Mouse (Mus musculus): ENCODE data around the gene Fos. TPM values are rescaled to one million over a fixed set of nuclear protein-coding genes. Genes with fewer than 3 reads are reported as not detected.

Gene Fos
- polyA plus RNA-seq, 1 experiment from 2014 or later: 1.2 TPM

DNA sequence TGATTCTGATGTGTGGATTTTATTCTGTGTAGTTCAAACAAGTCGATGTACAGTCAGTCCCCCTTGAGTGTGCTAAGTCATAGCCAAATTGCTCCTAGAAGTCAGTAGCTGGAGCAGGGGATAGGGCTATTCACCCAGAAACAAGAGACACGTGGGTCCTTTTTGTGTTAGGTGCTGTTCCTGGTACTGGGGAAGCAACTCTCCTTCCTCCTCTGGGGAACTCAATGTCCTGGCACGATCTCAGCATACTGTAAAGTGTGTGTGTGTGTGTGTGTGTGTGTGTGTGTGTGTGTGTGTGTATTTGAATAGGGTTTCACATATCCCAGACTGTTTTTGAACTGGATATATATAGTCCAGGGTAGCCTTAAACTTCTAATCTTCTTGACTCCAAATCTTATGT, 8.8 kb upstream of the Fos start:
- Histone ChIP-seq H3K27me3 (replicated peaks) (no peaks in the 10 kb centered on the region), H3K4me2 (replicated peaks) (no peak overlapping the region), H3K4me3 (no peak overlapping the region), H3K4me1 (peaks cover 3% of the 10 kb centered on the region; the same call in 1 of the 2 replicates), H3K9me3 (no peaks in the 10 kb centered on the region), H3K36me3 (no peaks in the 10 kb centered on the region), H3K9ac (no peak overlapping the region), H3K27ac (no peak overlapping the region)
- ATAC-seq (ENCODE audit: low FRiP score, low read depth): no peak
- 42% methylated on average over 3 of the region's 3 CpGs for WGBS

GRCm38 (mm10) chr12:85467854-85468253, 5.8 kb upstream of the Fos start:
- no peak overlapping the region for H3K4me3 ChIP-seq
- no peaks in the 10 kb centered on the region for H3K9me3 ChIP-seq
- H3K27me3 ChIP-seq (replicated peaks): no peaks in the 10 kb centered on the region
- ATAC-seq (ENCODE audit: low FRiP score, low read depth): no peak
- H3K36me3 ChIP-seq: no peaks in the 10 kb centered on the region
- no peak overlapping the region for H3K4me2 ChIP-seq (replicated peaks)
- H3K9ac ChIP-seq: no peak overlapping the region
- no peak overlapping the region for H3K27ac ChIP-seq
- H3K4me1 ChIP-seq: peaks cover 15% of the 10 kb centered on the region
- 78% methylated on average over 14 of the region's 14 CpGs for WGBS

GRCm38 (mm10) chr12:85468666-85469065, 5.0 kb upstream of the Fos start:
- ATAC-seq (ENCODE audit: low FRiP score, low read depth): no peak
- H3K9ac ChIP-seq: no peak overlapping the region
- 85% methylated on average over 12 of the region's 12 CpGs for WGBS
- H3K36me3 ChIP-seq: no peaks in the 10 kb centered on the region
- H3K4me1 ChIP-seq: peaks cover 17% of the 10 kb centered on the region
- no peaks in the 10 kb centered on the region for H3K9me3 ChIP-seq
- H3K4me3 ChIP-seq: no peak overlapping the region
- no peaks in the 10 kb centered on the region for H3K27me3 ChIP-seq (replicated peaks)
- H3K4me2 ChIP-seq (replicated peaks): no peak overlapping the region
- no peak overlapping the region for H3K27ac ChIP-seq

GRCm38 (mm10) chr12:85471920-85472655, 1.6 kb upstream of the Fos start:
- peak overlapping the region; percentile 55 for H3K4me3 ChIP-seq
- H3K9me3 ChIP-seq: no peaks in the 10 kb centered on the region
- H3K27ac ChIP-seq: no peak overlapping the region
- ATAC-seq (ENCODE audit: low FRiP score, low read depth): no peak
- peak overlapping the region; percentile 96 for H3K4me2 ChIP-seq (replicated peaks)
- H3K36me3 ChIP-seq: no peaks in the 10 kb centered on the region
- H3K27me3 ChIP-seq (replicated peaks): peaks cover 21% of the 10 kb centered on the region
- peak overlapping the region; percentile 57 for H3K9ac ChIP-seq
- peaks cover 41% of the 10 kb centered on the region for H3K4me1 ChIP-seq
- WGBS: under 1% methylated on average over 42 of the region's 42 CpGs

GRCm38 (mm10) chr12:85472656-85473410, 857 bp upstream of the Fos start:
- Histone ChIP-seq H3K4me1 (peaks cover 41% of the 10 kb centered on the region), H3K27me3 (replicated peaks) (peaks cover 25% of the 10 kb centered on the region), H3K4me3 (peak overlapping the region; percentile 55), H3K27ac (no peak overlapping the region), H3K4me2 (replicated peaks) (peak overlapping the region; percentile 96), H3K9ac (peak overlapping the region; percentile 57), H3K9me3 (no peaks in the 10 kb centered on the region), H3K36me3 (no peaks in the 10 kb centered on the region)
- WGBS: 1% methylated on average over 23 of the region's 23 CpGs
- peak; percentile 5 for ATAC-seq (ENCODE audit: low FRiP score, low read depth)

GRCm38 (mm10) chr12:85474298-85475231, 875 bp downstream of the Fos start:
- under 1% methylated on average over 49 of the region's 49 CpGs for WGBS
- H3K27ac ChIP-seq: no peak overlapping the region
- no peaks in the 10 kb centered on the region for H3K36me3 ChIP-seq
- no peaks in the 10 kb centered on the region for H3K9me3 ChIP-seq
- peaks cover 28% of the 10 kb centered on the region for H3K27me3 ChIP-seq (replicated peaks)
- peak overlapping the region; percentile 57 for H3K9ac ChIP-seq
- H3K4me3 ChIP-seq: peak overlapping the region; percentile 55
- peak overlapping the region; percentile 96 for H3K4me2 ChIP-seq (replicated peaks)
- peaks cover 41% of the 10 kb centered on the region for H3K4me1 ChIP-seq
- peak; percentile 45; the same call in 1 of the 2 replicates for ATAC-seq (ENCODE audit: low FRiP score, low read depth)

- H3K9me3 ChIP-seq: no peaks in the 10 kb centered on the region
- peak overlapping the region; percentile 96 for H3K4me2 ChIP-seq (replicated peaks)
- H3K9ac ChIP-seq: 0 out of 2 replicates have a peak overlapping the region, but pooled peaks have one; percentile 57
- H3K27me3 ChIP-seq (replicated peaks): peaks cover 28% of the 10 kb centered on the region
- peaks cover 41% of the 10 kb centered on the region for H3K4me1 ChIP-seq
- no peak for ATAC-seq (ENCODE audit: low FRiP score, low read depth)
- 7% methylated on average over 16 of the region's 16 CpGs for WGBS
- H3K27ac ChIP-seq: no peak overlapping the region
- no peaks in the 10 kb centered on the region for H3K36me3 ChIP-seq
- peak overlapping the region; percentile 55 for H3K4me3 ChIP-seq
Observed at GRCm38 (mm10) chr12:85475232-85475919, 1.7 kb downstream of the Fos start.

DNA sequence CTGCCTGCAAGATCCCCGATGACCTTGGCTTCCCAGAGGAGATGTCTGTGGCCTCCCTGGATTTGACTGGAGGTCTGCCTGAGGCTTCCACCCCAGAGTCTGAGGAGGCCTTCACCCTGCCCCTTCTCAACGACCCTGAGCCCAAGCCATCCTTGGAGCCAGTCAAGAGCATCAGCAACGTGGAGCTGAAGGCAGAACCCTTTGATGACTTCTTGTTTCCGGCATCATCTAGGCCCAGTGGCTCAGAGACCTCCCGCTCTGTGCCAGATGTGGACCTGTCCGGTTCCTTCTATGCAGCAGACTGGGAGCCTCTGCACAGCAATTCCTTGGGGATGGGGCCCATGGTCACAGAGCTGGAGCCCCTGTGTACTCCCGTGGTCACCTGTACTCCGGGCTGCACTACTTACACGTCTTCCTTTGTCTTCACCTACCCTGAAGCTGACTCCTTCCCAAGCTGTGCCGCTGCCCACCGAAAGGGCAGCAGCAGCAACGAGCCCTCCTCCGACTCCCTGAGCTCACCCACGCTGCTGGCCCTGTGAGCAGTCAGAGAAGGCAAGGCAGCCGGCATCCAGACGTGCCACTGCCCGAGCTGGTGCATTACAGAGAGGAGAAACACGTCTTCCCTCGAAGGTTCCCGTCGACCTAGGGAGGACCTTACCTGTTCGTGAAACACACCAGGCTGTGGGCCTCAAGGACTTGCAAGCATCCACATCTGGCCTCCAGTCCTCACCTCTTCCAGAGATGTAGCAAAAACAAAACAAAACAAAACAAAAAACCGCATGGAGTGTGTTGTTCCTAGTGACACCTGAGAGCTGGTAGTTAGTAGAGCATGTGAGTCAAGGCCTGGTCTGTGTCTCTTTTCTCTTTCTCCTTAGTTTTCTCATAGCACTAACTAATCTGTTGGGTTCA, 2.5 kb downstream of the Fos start:
- H3K4me3 ChIP-seq: no peak overlapping the region
- WGBS: 30% methylated on average over 23 of the region's 23 CpGs
- H3K9me3 ChIP-seq: no peaks in the 10 kb centered on the region
- H3K27me3 ChIP-seq (replicated peaks): peaks cover 28% of the 10 kb centered on the region
- H3K9ac ChIP-seq: no peak overlapping the region
- peak overlapping the region; percentile 96; the same call in 1 of the 2 replicates for H3K4me2 ChIP-seq (replicated peaks)
- ATAC-seq (ENCODE audit: low FRiP score, low read depth): no peak
- peaks cover 41% of the 10 kb centered on the region for H3K4me1 ChIP-seq
- no peak overlapping the region for H3K27ac ChIP-seq
- no peaks in the 10 kb centered on the region for H3K36me3 ChIP-seq

DNA sequence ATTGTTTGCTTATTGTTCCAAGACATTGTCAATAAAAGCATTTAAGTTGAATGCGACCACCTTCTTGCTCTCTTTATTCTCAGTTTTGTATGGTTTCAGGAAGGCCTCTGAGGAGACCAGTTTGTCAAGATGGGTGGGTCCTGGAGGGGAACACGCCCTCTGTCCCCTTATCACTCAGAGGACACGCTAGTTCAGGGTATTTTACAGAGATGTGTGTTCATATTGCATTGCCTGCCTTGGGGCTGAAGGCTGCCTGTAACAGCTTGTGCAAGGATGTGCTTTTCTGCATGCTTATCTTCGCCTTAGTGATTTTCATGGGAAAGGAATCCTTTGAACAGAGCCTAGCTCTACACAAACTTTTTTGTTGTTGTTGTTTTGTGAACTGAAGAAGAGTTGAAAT, 3.5 kb downstream of the Fos start:
- Histone ChIP-seq H3K27me3 (replicated peaks) (peaks cover 28% of the 10 kb centered on the region), H3K36me3 (no peaks in the 10 kb centered on the region), H3K9me3 (no peaks in the 10 kb centered on the region), H3K4me1 (peaks cover 32% of the 10 kb centered on the region), H3K4me3 (no peak overlapping the region), H3K9ac (no peak overlapping the region), H3K27ac (no peak overlapping the region), H3K4me2 (replicated peaks) (no peak overlapping the region)
- ATAC-seq (ENCODE audit: low FRiP score, low read depth): no peak
- 75% methylated on average over 4 of the region's 4 CpGs for WGBS

GRCm38 (mm10) chr12:85477804-85478203, 4.1 kb downstream of the Fos start:
- WGBS: 72% methylated on average over 3 of the region's 3 CpGs
- Histone ChIP-seq H3K27ac (no peak overlapping the region), H3K4me1 (peaks cover 27% of the 10 kb centered on the region), H3K27me3 (replicated peaks) (peaks cover 28% of the 10 kb centered on the region), H3K9me3 (no peaks in the 10 kb centered on the region), H3K36me3 (no peaks in the 10 kb centered on the region), H3K9ac (no peak overlapping the region), H3K4me3 (no peak overlapping the region), H3K4me2 (replicated peaks) (no peak overlapping the region)
- ATAC-seq (ENCODE audit: low FRiP score, low read depth): no peak

GRCm38 (mm10) chr12:85478696-85479095, 5.0 kb downstream of the Fos start:
- 59% methylated on average over 7 of the region's 7 CpGs for WGBS
- no peaks in the 10 kb centered on the region for H3K9me3 ChIP-seq

More at GRCm38 (mm10) chr12:85478696-85479095, 5.0 kb downstream of the Fos start:
- ATAC-seq (ENCODE audit: low FRiP score, low read depth): no peak
- no peak overlapping the region for H3K9ac ChIP-seq
- H3K36me3 ChIP-seq: no peaks in the 10 kb centered on the region
- peaks cover 28% of the 10 kb centered on the region for H3K27me3 ChIP-seq (replicated peaks)
- H3K4me1 ChIP-seq: peaks cover 24% of the 10 kb centered on the region
- H3K27ac ChIP-seq: no peak overlapping the region
- no peak overlapping the region for H3K4me2 ChIP-seq (replicated peaks)
- no peak overlapping the region for H3K4me3 ChIP-seq
